Comparison of ENCODE assay signal across 19 mouse cellular contexts in the genomic region with DNA sequence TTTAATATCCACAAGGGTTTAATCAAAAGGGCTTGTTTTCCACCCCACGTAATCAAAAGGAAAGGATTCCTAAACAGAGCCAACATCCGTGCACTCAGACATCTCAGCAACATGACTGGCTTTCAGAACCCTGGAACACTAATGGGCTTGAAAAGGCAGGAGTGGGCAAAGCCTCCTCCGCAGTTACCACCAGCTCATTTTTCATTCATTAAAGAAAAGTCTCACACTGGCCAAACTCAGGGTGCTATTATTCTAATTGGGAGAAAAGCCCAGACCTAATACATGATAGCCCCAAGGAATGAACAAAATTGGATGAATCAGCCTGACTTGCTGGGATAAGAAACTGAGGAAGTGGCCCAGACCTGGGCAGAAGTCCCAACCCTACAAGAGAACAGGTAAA.
"Had no signal": no experiment of that assay in that cellular context is flagged by ENCODE, and none has a peak within 500 bp of the region (broad histone marks: within the 10 kb centered on the region; RNA-seq: fewer than 3 reads in every experiment).

No protein-coding gene starts in this region.

- H3K4me3 ChIP-seq: lung, embryonic 15.5 days; megakaryocyte, embryonic 14.5 days; midbrain, embryonic 13.5 days; midbrain, embryonic 15.5 days; neural tube, embryonic 12.5 days had no signal

- H3K27ac ChIP-seq: lung, embryonic 15.5 days; macrophage; midbrain, embryonic 13.5 days; midbrain, embryonic 15.5 days; neural tube, embryonic 12.5 days had no signal

- H3K4me1 ChIP-seq: lung, embryonic 15.5 days; megakaryocyte, embryonic 14.5 days; midbrain, embryonic 13.5 days; midbrain, embryonic 15.5 days; neural tube, embryonic 12.5 days had no signal

- H3K36me3 ChIP-seq: lung, embryonic 15.5 days; midbrain, embryonic 13.5 days; midbrain, embryonic 15.5 days; neural tube, embryonic 12.5 days had no signal

- H3K9me3 ChIP-seq: lung, embryonic 15.5 days; midbrain, embryonic 13.5 days; midbrain, embryonic 15.5 days had no signal

- H3K4me2 ChIP-seq: lung, embryonic 15.5 days; midbrain, embryonic 11.5 days; midbrain, embryonic 13.5 days; midbrain, embryonic 15.5 days; neural tube, embryonic 12.5 days had no signal

- DNase-seq: lung, adult 2 months; lung, postnatal 14 days; lung, postnatal 36 days; retina, postnatal 1 day; right cerebral cortex, adult 18-20 months; right cerebral cortex, postnatal 25 days; right cerebral cortex, postnatal 4 days; spleen, adult 18-20 months; thymus, adult 18-20 months; thymus, postnatal 14 days; thymus, postnatal 36 days had no signal

- H3K27me3 ChIP-seq: lung, embryonic 15.5 days; midbrain, embryonic 13.5 days; midbrain, embryonic 15.5 days; neural tube, embryonic 12.5 days had no signal

- ATAC-seq: lung, postnatal 0 days; midbrain, embryonic 13.5 days; midbrain, embryonic 15.5 days had no signal

- H3K9ac ChIP-seq: lung, embryonic 15.5 days; midbrain, embryonic 13.5 days; midbrain, embryonic 15.5 days; neural tube, embryonic 12.5 days had no signal
